Mouse (Mus musculus): Measurements from ENCODE around the gene Fgfr2. TPM values are rescaled to one million over a fixed set of nuclear protein-coding genes. Genes with fewer than 3 reads are reported as not detected.

The Fgfr2 gene
- polyA plus RNA-seq, 1 experiment: 0.17 TPM

DNA sequence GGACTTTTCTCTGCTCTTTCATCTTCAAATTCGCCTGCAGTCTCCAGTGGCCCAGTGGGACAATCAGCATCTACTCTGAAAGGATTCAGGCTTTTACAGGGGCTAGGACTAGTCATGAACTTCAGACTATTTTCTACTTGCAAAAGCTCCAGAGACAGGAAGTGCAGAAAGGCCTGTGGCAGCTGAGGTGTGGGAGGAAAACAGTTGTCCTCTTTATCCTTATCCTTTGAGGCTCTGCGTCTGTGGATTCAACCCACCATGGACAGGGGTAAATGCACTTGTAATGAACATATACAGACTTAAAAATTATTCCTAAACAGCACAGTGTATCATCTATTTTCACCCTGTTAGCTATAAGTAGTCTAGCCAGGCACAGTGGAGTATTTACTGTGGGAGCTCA, 2518.8 kb downstream of the Fgfr2 start:
- TF ChIP-seq POLR2AphosphoS2 (IDR thresholded peaks at IDR 0.05; ENCODE audit: insufficient read length, low read depth) (no peak), MYOD1 (IDR thresholded peaks at IDR 0.05; ENCODE audit: control insufficient read depth in 1 of 3, insufficient read length in 2 of 3, low read depth in 2 of 3) (peak in 2 of 3 experiments; percentile 53 to 85), TCF12 (IDR thresholded peaks at IDR 0.05; ENCODE audit: insufficient read depth, poor library complexity, severe bottlenecking) (peak; percentile 2), CEBPB (IDR thresholded peaks at IDR 0.05; ENCODE audit: insufficient read depth, poor library complexity, severe bottlenecking) (no peak)
- Histone ChIP-seq H3K36me3 (ENCODE audit: control insufficient read depth, insufficient read depth) (no peaks in the 10 kb centered on the region), H3K27me3 (ENCODE audit: control insufficient read depth, insufficient read depth, insufficient read length) (no peaks in the 10 kb centered on the region), H3K79me2 (ENCODE audit: control insufficient read depth, insufficient read depth) (no peaks in the 10 kb centered on the region), H3ac (ENCODE audit: control insufficient read depth, insufficient read length) (no peak overlapping the region), H3K4me3 (no peak overlapping the region), H3K4me2 (ENCODE audit: low read depth) (no peak overlapping the region)

DNA sequence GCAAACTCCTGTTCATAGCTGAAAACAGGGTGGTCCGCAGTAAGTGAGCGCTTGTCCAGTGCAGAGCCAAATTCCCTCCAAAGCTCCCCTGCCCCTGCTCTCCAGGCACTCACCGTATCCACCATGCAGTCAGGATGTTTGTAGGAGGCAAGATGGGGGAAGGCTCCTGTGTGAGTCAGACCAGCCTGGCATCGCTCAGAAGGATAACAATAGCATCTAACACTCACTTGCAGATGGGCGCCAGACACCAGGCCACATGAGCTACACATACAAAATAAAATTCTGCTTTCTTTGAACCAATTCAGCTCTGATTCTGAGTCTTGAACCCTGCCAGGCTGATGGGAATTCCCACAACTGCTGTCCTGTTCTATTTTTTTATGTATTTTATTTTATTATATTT, 2519.6 kb downstream of the Fgfr2 start:
- Histone ChIP-seq H3ac (ENCODE audit: control insufficient read depth, insufficient read length) (no peak overlapping the region), H3K4me3 (no peak overlapping the region), H3K27me3 (ENCODE audit: control insufficient read depth, insufficient read depth, insufficient read length) (no peaks in the 10 kb centered on the region), H3K36me3 (ENCODE audit: control insufficient read depth, insufficient read depth) (no peaks in the 10 kb centered on the region), H3K4me2 (ENCODE audit: low read depth) (no peak overlapping the region), H3K79me2 (ENCODE audit: control insufficient read depth, insufficient read depth) (no peaks in the 10 kb centered on the region)
- TF ChIP-seq TCF12 (IDR thresholded peaks at IDR 0.05; ENCODE audit: insufficient read depth, poor library complexity, severe bottlenecking) (no peak), MYOD1 (IDR thresholded peaks at IDR 0.05; ENCODE audit: control insufficient read depth in 1 of 3, insufficient read length in 2 of 3, low read depth in 2 of 3) (no peak), E2F4 (IDR thresholded peaks at IDR 0.05; ENCODE audit: insufficient read depth) (no peak), POLR2AphosphoS2 (IDR thresholded peaks at IDR 0.05; ENCODE audit: insufficient read length, low read depth) (no peak), POLR2A (IDR thresholded peaks at IDR 0.05; ENCODE audit: insufficient read length, low read depth) (no peak), REST (IDR thresholded peaks at IDR 0.05; ENCODE audit: insufficient read depth, insufficient read length) (no peak), USF1 (IDR thresholded peaks at IDR 0.05; ENCODE audit: low read depth) (no peak), MYOG (IDR thresholded peaks at IDR 0.05; ENCODE audit: control insufficient read depth in 1 of 3, insufficient read depth in 1 of 3, insufficient read length in 2 of 3, low read depth in 2 of 3) (no peak), TCF3 (IDR thresholded peaks at IDR 0.05; ENCODE audit: insufficient read length, low read depth) (no peak), SRF (IDR thresholded peaks at IDR 0.05; ENCODE audit: control insufficient read depth, insufficient read length, low read depth) (no peak), MAX (IDR thresholded peaks at IDR 0.05; ENCODE audit: low read depth) (no peak), CEBPB (IDR thresholded peaks at IDR 0.05; ENCODE audit: insufficient read depth, poor library complexity, severe bottlenecking) (no peak)

DNA sequence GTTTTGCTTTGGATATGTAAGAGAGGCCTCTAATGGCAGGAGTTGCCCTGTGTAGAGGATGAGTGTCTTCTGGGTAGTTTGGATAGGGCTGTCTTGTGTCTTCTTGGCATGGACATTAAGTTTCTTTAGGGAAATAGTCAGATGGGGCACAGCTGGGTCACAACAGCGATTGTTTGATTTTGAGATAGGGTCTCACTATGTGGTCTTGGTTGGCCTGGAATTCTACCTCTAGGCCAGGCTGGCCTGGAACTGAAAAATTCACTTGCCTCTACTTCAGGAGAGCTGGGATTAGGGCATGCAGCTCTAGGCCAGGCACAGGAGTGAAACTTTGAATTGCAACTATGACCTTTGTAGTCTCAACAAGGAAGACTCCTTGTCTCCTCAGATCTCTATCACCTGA, 2520.3 kb downstream of the Fgfr2 start:
- Histone ChIP-seq H3K36me3 (ENCODE audit: control insufficient read depth, insufficient read depth) (no peaks in the 10 kb centered on the region), H3K79me2 (ENCODE audit: control insufficient read depth, insufficient read depth) (no peaks in the 10 kb centered on the region), H3K4me3 (no peak overlapping the region), H3K4me2 (ENCODE audit: low read depth) (no peak overlapping the region), H3ac (ENCODE audit: control insufficient read depth, insufficient read length) (no peak overlapping the region), H3K27me3 (ENCODE audit: control insufficient read depth, insufficient read depth, insufficient read length) (no peaks in the 10 kb centered on the region)
- no peak for TF ChIP-seq MAX (IDR thresholded peaks at IDR 0.05; ENCODE audit: low read depth)
- TF ChIP-seq POLR2AphosphoS2 (IDR thresholded peaks at IDR 0.05; ENCODE audit: insufficient read length, low read depth): no peak
- TF ChIP-seq SRF (IDR thresholded peaks at IDR 0.05; ENCODE audit: control insufficient read depth, insufficient read length, low read depth): no peak
- no peak for TF ChIP-seq MYOG (IDR thresholded peaks at IDR 0.05; ENCODE audit: control insufficient read depth in 1 of 3, insufficient read depth in 1 of 3, insufficient read length in 2 of 3, low read depth in 2 of 3)
- TF ChIP-seq USF1 (IDR thresholded peaks at IDR 0.05; ENCODE audit: low read depth): no peak
- no peak for TF ChIP-seq TCF12 (IDR thresholded peaks at IDR 0.05; ENCODE audit: insufficient read depth, poor library complexity, severe bottlenecking)
- TF ChIP-seq CEBPB (IDR thresholded peaks at IDR 0.05; ENCODE audit: insufficient read depth, poor library complexity, severe bottlenecking): no peak

GRCm38 (mm10) chr7:130600546-130600945, 2522.6 kb downstream of the Fgfr2 start:
- H3K27me3 ChIP-seq (ENCODE audit: control insufficient read depth, insufficient read depth, insufficient read length): no peaks in the 10 kb centered on the region
- H3K4me3 ChIP-seq: no peak overlapping the region
- TF ChIP-seq CEBPB (IDR thresholded peaks at IDR 0.05; ENCODE audit: insufficient read depth, poor library complexity, severe bottlenecking) (no peak), MAX (IDR thresholded peaks at IDR 0.05; ENCODE audit: low read depth) (no peak)
- H3K36me3 ChIP-seq (ENCODE audit: control insufficient read depth, insufficient read depth): no peaks in the 10 kb centered on the region
- no peaks in the 10 kb centered on the region for H3K79me2 ChIP-seq (ENCODE audit: control insufficient read depth, insufficient read depth)
- H3K4me2 ChIP-seq (ENCODE audit: low read depth): no peak overlapping the region
- H3ac ChIP-seq (ENCODE audit: control insufficient read depth, insufficient read length): no peak overlapping the region

GRCm38 (mm10) chr7:130600074-130600473, 2523.1 kb downstream of the Fgfr2 start:
- Histone ChIP-seq H3K79me2 (ENCODE audit: control insufficient read depth, insufficient read depth) (no peaks in the 10 kb centered on the region), H3ac (ENCODE audit: control insufficient read depth, insufficient read length) (no peak overlapping the region), H3K36me3 (ENCODE audit: control insufficient read depth, insufficient read depth) (no peaks in the 10 kb centered on the region), H3K4me2 (ENCODE audit: low read depth) (no peak overlapping the region), H3K27me3 (ENCODE audit: control insufficient read depth, insufficient read depth, insufficient read length) (no peaks in the 10 kb centered on the region), H3K4me3 (no peak overlapping the region)
- TF ChIP-seq MYOG (IDR thresholded peaks at IDR 0.05; ENCODE audit: control insufficient read depth in 1 of 3, insufficient read depth in 1 of 3, insufficient read length in 2 of 3, low read depth in 2 of 3) (no peak), REST (IDR thresholded peaks at IDR 0.05; ENCODE audit: insufficient read depth, insufficient read length) (no peak), CEBPB (IDR thresholded peaks at IDR 0.05; ENCODE audit: insufficient read depth, poor library complexity, severe bottlenecking) (no peak), TCF3 (IDR thresholded peaks at IDR 0.05; ENCODE audit: insufficient read length, low read depth) (no peak), MYOD1 (IDR thresholded peaks at IDR 0.05; ENCODE audit: control insufficient read depth in 1 of 3, insufficient read length in 2 of 3, low read depth in 2 of 3) (no peak), E2F4 (IDR thresholded peaks at IDR 0.05; ENCODE audit: insufficient read depth) (no peak), TCF12 (IDR thresholded peaks at IDR 0.05; ENCODE audit: insufficient read depth, poor library complexity, severe bottlenecking) (no peak), POLR2AphosphoS2 (IDR thresholded peaks at IDR 0.05; ENCODE audit: insufficient read length, low read depth) (no peak), POLR2A (IDR thresholded peaks at IDR 0.05; ENCODE audit: insufficient read length, low read depth) (no peak)
